Mouse (Mus musculus) myocyte (in vitro differentiated cells): Measurements from ENCODE around the gene Zc2hc1c. TPM values are rescaled to one million over a fixed set of nuclear protein-coding genes. Genes with fewer than 3 reads are reported as not detected.

ENCODE experiments used
- H3K27me3 ChIP-seq: one replicate; pipeline ENCODE4 v1.6.1; 2011; ENCODE audit not compliant: control insufficient read depth, insufficient read depth, insufficient read length
- H3K36me3 ChIP-seq: one replicate; pipeline ENCODE4 v1.6.1; 2011; ENCODE audit not compliant: control insufficient read depth, insufficient read depth
- H3K4me2 ChIP-seq: one replicate; pipeline ENCODE4 v1.6.1; 2011; ENCODE audit warnings: low read depth, control low read depth
- H3K4me3 ChIP-seq: one replicate; pipeline ENCODE4 v1.5.1; 2011; ENCODE audit warnings: mild to moderate bottlenecking, control low read depth, moderate library complexity
- H3K79me2 ChIP-seq: one replicate; pipeline ENCODE4 v1.6.1; 2011; ENCODE audit not compliant: control insufficient read depth, insufficient read depth
- H3ac ChIP-seq: one replicate; pipeline ENCODE4 v1.6.1; 2011; ENCODE audit not compliant: control insufficient read depth, insufficient read length
- CEBPB ChIP-seq: IDR thresholded peaks from 2 replicates; pipeline ENCODE4 v1.6.1; 2011; ENCODE audit warnings: mild to moderate bottlenecking, moderate library complexity; ENCODE audit not compliant: poor library complexity, insufficient read depth, severe bottlenecking
- E2F4 ChIP-seq: IDR thresholded peaks from one replicate; pipeline ENCODE4 v1.6.1; 2011; ENCODE audit warnings: mild to moderate bottlenecking, control low read depth, moderate library complexity; ENCODE audit not compliant: insufficient read depth
- MAX ChIP-seq: IDR thresholded peaks from one replicate; pipeline ENCODE4 v1.6.1; 2011; ENCODE audit warnings: low read depth, mild to moderate bottlenecking, control low read depth
- MYOD1 ChIP-seq, 3 experiments: IDR thresholded peaks; one replicate each; pipeline ENCODE4 v1.6.1; 2011; ENCODE audit warnings: control low read depth in 2 of 3, low read depth in 2 of 3, mild to moderate bottlenecking in 2 of 3, moderate library complexity in 1 of 3; ENCODE audit not compliant: insufficient read length in 2 of 3, control insufficient read depth in 1 of 3
- MYOG ChIP-seq, 3 experiments: IDR thresholded peaks; one replicate each; pipeline ENCODE4 v1.6.1; 2011; ENCODE audit warnings: control low read depth in 2 of 3, low read depth in 2 of 3, mild to moderate bottlenecking in 2 of 3; ENCODE audit not compliant: insufficient read length in 2 of 3, control insufficient read depth in 1 of 3, insufficient read depth in 1 of 3
- POLR2A ChIP-seq: IDR thresholded peaks from one replicate; pipeline ENCODE4 v1.6.1; 2011; ENCODE audit warnings: low read depth, mild to moderate bottlenecking, control low read depth, moderate library complexity; ENCODE audit not compliant: insufficient read length
- POLR2AphosphoS2 ChIP-seq: IDR thresholded peaks from one replicate; pipeline ENCODE4 v1.6.1; 2011; ENCODE audit warnings: low read depth, control low read depth; ENCODE audit not compliant: insufficient read length
- REST ChIP-seq: IDR thresholded peaks from one replicate; pipeline ENCODE4 v1.6.1; 2011; ENCODE audit warnings: mild to moderate bottlenecking, control low read depth, moderate library complexity; ENCODE audit not compliant: insufficient read depth, insufficient read length
- SRF ChIP-seq: IDR thresholded peaks from one replicate; pipeline ENCODE4 v1.6.1; 2011; ENCODE audit warnings: low read depth; ENCODE audit not compliant: control insufficient read depth, insufficient read length
- TCF12 ChIP-seq: IDR thresholded peaks from one replicate; pipeline ENCODE4 v1.6.1; 2011; ENCODE audit warnings: mild to moderate bottlenecking, control low read depth; ENCODE audit not compliant: poor library complexity, insufficient read depth, severe bottlenecking
- TCF3 ChIP-seq: IDR thresholded peaks from one replicate; pipeline ENCODE4 v1.6.1; 2011; ENCODE audit warnings: low read depth, control low read depth; ENCODE audit not compliant: insufficient read length
- USF1 ChIP-seq: IDR thresholded peaks from one replicate; pipeline ENCODE4 v1.6.1; 2011; ENCODE audit warnings: low read depth, mild to moderate bottlenecking, control low read depth, moderate library complexity
- polyA plus RNA-seq: library from polyadenylated mRNA; unstranded; fragments of >200 nt; fragmentation: generic; extraction: Trizol; gene quantifications from one replicate; pipeline ENCODE4 v1.2.1, GENCODE M21; 2012; ENCODE audit warnings: missing spikeins

Gene Zc2hc1c
- polyA plus RNA-seq, 1 experiment: 1.7 TPM

DNA sequence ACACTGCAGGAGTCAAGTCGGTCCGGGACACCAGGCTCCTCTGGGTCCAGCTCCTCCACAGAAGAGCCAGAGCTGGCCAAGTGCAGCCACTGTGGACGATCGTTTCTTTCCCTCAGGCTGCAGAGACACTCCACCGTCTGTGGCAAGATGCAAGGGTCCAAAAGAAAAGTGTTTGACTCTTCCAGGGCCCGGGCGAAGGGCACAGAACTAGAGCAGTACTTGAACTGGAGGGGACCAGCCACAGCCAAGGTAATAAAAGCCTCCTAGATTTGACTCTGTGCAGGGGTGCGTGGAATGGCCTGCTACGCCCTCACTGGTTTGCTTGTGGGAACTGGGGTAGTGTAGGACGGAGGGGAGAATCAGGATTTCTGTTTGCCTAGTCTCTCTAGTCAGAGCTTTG is 2.2 kb downstream of the Zc2hc1c start:
- H3K4me3 ChIP-seq: no peak overlapping the region
- H3K27me3 ChIP-seq: no peaks in the 10 kb centered on the region
- TF ChIP-seq USF1 (no peak), E2F4 (no peak), MYOD1 (IDR thresholded peaks at IDR 0.05; ENCODE audit: control insufficient read depth in 1 of 3, insufficient read length in 2 of 3, low read depth in 2 of 3) (no peak), TCF3 (no peak), REST (no peak), MAX (no peak), CEBPB (no peak), SRF (no peak), POLR2A (no peak), MYOG (IDR thresholded peaks at IDR 0.05; ENCODE audit: control insufficient read depth in 1 of 3, insufficient read depth in 1 of 3, insufficient read length in 2 of 3, low read depth in 2 of 3) (no peak), TCF12 (no peak), POLR2AphosphoS2 (no peak)
- H3K36me3 ChIP-seq: peaks cover 6% of the 10 kb centered on the region
- no peaks in the 10 kb centered on the region for H3K79me2 ChIP-seq
- no peak overlapping the region for H3K4me2 ChIP-seq
- H3ac ChIP-seq: no peak overlapping the region

DNA sequence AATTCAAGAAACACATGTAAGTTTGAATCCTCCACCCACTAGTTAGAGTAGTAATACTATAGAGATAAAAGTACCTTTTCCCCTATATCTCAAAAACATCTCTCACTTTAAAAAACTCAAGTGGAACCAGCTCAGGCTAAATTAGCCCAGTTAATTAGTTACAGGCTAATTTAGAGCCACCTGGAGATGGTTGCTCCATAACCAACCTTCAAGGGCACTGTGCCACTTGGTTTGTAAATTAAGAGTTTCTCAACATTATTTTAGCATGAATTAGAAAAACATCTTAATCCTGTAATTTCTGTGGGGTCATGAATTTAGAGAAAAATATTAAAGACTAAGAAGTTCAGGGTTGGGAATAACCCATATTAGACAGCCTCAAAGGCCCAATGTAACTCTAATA is 3.1 kb downstream of the Zc2hc1c start:
- Histone ChIP-seq H3K79me2 (no peaks in the 10 kb centered on the region), H3ac (no peak overlapping the region), H3K4me3 (no peak overlapping the region), H3K36me3 (peaks cover 6% of the 10 kb centered on the region), H3K27me3 (no peaks in the 10 kb centered on the region), H3K4me2 (no peak overlapping the region)
- TF ChIP-seq MAX (no peak), MYOG (IDR thresholded peaks at IDR 0.05; ENCODE audit: control insufficient read depth in 1 of 3, insufficient read depth in 1 of 3, insufficient read length in 2 of 3, low read depth in 2 of 3) (no peak), USF1 (no peak), REST (no peak), POLR2A (no peak), E2F4 (no peak), MYOD1 (IDR thresholded peaks at IDR 0.05; ENCODE audit: control insufficient read depth in 1 of 3, insufficient read length in 2 of 3, low read depth in 2 of 3) (no peak), CEBPB (no peak), TCF12 (no peak), SRF (no peak), POLR2AphosphoS2 (no peak), TCF3 (no peak)

DNA sequence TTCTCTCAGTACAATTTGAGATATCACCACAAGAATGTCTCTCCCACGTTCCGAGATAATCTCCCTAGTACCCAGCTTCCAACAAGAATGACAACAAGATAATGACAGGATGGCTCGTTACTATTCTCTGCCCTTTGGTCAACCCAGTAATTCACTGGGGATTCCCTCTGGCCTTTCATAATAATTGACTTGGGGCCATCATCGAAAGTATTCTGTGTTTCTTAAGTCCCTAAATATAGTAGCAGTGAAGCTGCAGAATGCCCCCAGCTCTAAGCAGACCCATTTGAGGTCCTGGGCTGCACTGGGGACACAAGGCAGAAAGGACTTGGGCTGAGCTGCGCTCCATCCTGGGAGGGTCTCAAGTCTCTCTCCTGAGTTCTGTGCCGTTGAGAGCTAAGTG is 3.9 kb downstream of the Zc2hc1c start:
- no peaks in the 10 kb centered on the region for H3K27me3 ChIP-seq
- H3K4me3 ChIP-seq: no peak overlapping the region
- TF ChIP-seq CEBPB (no peak), USF1 (no peak), MYOG (IDR thresholded peaks at IDR 0.05; ENCODE audit: control insufficient read depth in 1 of 3, insufficient read depth in 1 of 3, insufficient read length in 2 of 3, low read depth in 2 of 3) (no peak), REST (no peak), POLR2AphosphoS2 (no peak), MYOD1 (IDR thresholded peaks at IDR 0.05; ENCODE audit: control insufficient read depth in 1 of 3, insufficient read length in 2 of 3, low read depth in 2 of 3) (no peak), POLR2A (no peak), SRF (no peak), MAX (no peak), TCF3 (no peak), E2F4 (no peak), TCF12 (no peak)
- H3ac ChIP-seq: no peak overlapping the region
- H3K79me2 ChIP-seq: no peaks in the 10 kb centered on the region
- no peak overlapping the region for H3K4me2 ChIP-seq
- H3K36me3 ChIP-seq: peaks cover 10% of the 10 kb centered on the region

DNA sequence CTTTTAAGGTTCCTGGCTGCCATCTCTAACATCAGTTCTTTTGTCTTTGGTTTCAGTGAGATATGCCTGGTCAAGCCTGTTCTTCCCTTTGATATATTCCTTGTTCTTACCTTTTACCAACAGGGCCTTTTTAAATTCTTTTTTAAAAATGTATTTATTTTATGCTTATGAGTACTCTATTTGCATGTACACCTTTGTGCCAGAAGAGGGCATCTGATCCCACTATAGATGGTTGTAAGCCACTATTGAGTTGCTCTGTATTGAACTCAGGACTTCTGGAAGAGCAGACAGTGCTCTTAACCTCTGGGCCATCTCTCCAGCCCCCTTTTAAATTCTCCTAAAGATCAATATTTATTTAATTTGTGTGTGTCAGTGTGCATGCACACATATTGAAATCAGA is 4.5 kb downstream of the Zc2hc1c start:
- H3K4me2 ChIP-seq: no peak overlapping the region
- peaks cover 11% of the 10 kb centered on the region for H3K36me3 ChIP-seq
- no peak overlapping the region for H3K4me3 ChIP-seq
- no peaks in the 10 kb centered on the region for H3K79me2 ChIP-seq
- H3ac ChIP-seq: no peak overlapping the region
- TF ChIP-seq USF1 (no peak), REST (no peak)
- H3K27me3 ChIP-seq: no peaks in the 10 kb centered on the region

DNA sequence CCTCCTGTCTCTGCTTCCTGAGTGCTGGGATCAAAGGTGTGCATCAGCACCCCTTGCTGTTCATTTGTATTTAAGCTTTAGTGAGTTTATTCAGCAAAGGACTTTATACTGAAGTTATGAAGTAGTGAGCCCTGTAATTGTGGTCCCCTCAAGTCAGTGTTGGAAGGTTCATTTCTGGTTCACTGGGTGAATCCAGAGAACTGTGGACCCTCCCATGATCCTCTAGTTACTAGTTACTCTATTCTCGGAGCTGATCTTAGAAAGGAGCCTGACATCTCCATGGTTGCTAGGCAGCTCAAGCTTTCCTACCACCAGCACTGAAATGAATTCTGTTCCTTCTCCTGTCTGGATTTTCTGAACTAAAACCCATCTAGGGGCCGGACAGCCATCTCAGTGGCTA is 7.1 kb downstream of the Zc2hc1c start:
- Histone ChIP-seq H3K36me3 (peaks cover 14% of the 10 kb centered on the region), H3K4me2 (no peak overlapping the region), H3K79me2 (no peaks in the 10 kb centered on the region), H3K4me3 (no peak overlapping the region), H3ac (no peak overlapping the region), H3K27me3 (no peaks in the 10 kb centered on the region)
- TF ChIP-seq POLR2AphosphoS2: no peak
- TF ChIP-seq SRF: no peak
- no peak for TF ChIP-seq USF1
- no peak for TF ChIP-seq MYOG (IDR thresholded peaks at IDR 0.05; ENCODE audit: control insufficient read depth in 1 of 3, insufficient read depth in 1 of 3, insufficient read length in 2 of 3, low read depth in 2 of 3)
- TF ChIP-seq TCF3: no peak
- TF ChIP-seq POLR2A: no peak
- no peak for TF ChIP-seq TCF12
